Mouse (Mus musculus) cerebellum, adult 9-10 months (tissue): ENCODE data around the gene Ercc2.

ENCODE experiments used
- DNase-seq: peaks from one replicate; pipeline ENCODE4 v3.0.0; 2022

Gene Ercc2

DNA sequence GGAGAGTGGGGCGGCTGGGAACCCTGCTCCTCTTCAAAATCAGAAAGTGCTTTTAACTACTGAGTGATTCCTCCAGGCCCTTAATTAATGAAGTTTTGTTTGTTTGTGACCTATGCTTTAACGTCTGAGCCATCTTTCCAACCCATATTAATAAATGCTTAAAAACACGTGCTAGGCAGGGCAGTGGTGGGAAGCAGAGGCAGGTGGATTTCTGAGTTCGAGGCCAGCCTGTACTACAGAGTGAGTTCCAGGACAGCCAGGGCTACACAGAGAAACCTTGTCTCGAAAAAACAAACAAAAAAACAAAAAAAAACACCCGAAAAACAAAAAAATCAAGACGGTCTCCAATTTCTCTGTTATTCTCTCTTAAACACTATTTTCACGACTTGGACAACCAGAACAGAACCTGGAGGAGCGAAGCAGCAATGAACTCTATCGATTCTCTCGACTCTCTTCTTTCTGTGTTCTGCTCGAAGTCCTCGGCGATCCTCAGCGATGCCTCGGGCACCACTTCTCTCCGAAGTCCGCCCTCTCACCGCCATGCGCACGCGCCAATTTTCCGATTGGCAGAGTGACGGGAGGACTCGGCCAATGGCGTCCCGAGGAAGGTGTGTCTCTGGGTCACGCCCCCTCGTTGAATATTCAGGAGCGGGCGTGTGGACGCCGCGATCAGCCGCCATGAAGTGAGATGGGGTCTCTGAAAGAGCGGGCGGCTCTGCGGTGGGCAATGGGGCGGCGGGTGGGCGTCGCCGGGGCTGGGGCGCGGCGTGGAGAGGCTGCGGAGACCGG lies at the start of gene Ercc2:
Ercc2 (plus strand) TSS at position 634 of the 789 bp plus-strand sequence.
- peak; percentile 98 for DNase-seq

DNA sequence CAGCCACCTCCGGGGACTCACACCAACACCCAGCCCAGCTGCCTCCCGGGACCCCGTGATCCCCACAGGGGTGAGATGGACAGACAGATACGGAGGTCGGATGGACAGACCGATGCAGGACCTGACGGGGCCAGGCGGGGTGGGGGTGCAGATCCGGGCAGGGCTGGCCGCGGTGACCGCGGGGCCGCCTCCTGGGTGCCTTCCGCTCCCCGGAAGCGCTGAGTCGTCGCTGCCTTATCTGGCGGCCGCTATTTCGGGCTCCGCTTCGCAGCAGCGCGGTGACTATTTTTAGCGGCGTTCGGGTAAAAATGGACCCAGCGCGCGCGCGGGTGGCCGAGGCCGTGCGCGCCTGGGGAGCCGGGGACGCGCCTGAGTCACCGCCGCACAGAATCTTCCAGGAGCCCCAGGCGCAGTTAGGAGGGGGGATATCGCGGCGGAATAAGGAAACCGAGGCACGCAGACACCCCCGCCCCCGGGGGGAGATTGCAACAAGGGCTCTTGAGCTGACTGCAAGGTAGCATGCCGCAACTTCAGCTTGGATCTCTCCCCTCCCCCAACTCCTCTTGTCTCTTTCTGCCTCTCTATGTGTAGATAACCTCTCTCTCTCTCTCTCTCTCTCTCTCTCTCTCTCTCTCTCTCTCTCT lies 49.0 kb upstream of the Ercc2 start:
- peak; percentile 77 for DNase-seq

GRCm38 (mm10) chr7:19335583-19335982 lies 46.2 kb upstream of the Ercc2 start:
- DNase-seq, result no peak

GRCm38 (mm10) chr7:19337122-19337521 lies 44.7 kb upstream of the Ercc2 start:
- no peak for DNase-seq

- DNase-seq, result no peak
Measured at GRCm38 (mm10) chr7:19338060-19338459, 43.8 kb upstream of the Ercc2 start.

DNA sequence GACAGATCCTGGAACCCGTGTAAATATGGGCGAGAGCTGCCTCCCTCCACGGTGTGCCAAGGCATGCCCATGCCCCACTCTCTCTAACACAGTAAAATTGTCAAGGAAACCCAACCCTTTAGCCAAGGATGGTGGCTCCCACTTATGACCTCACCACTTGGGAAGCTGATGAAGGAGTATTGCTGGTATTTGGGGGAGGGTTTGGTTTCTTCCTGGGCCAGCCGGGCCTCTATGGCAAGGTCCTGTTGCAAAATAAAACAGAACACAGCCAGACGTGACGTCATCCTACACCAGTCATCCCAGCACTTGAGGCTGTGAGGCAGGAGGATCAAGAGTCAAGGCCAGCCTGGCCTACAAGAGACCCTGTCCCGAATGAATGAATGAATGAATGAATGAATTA lies 43.2 kb upstream of the Ercc2 start:
- no peak for DNase-seq

DNA sequence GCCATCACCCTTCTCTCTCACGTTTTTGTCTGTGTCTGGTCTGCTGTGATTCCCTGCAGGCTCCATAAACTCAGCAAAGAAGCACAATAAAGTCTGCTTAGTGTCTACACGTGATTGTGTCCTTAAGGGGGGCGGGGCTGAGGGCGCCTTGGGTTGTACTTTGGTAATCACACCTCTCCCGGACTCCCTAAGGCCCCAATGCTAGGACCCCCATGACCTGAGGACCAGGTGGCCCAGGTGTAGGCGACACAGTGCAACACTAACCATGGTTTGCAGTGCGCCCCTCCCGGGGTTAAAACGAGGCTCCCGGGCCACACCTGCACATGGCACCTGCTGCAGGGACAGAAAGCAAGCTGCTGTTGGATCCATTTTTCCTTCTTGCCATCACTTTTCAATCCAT lies 40.6 kb upstream of the Ercc2 start:
- no peak for DNase-seq

- DNase-seq, result peak; percentile 64
Measured at GRCm38 (mm10) chr7:19341761-19342409, 39.9 kb upstream of the Ercc2 start.

GRCm38 (mm10) chr7:19342481-19343027 lies 39.3 kb upstream of the Ercc2 start:
- peak; percentile 95 for DNase-seq

DNA sequence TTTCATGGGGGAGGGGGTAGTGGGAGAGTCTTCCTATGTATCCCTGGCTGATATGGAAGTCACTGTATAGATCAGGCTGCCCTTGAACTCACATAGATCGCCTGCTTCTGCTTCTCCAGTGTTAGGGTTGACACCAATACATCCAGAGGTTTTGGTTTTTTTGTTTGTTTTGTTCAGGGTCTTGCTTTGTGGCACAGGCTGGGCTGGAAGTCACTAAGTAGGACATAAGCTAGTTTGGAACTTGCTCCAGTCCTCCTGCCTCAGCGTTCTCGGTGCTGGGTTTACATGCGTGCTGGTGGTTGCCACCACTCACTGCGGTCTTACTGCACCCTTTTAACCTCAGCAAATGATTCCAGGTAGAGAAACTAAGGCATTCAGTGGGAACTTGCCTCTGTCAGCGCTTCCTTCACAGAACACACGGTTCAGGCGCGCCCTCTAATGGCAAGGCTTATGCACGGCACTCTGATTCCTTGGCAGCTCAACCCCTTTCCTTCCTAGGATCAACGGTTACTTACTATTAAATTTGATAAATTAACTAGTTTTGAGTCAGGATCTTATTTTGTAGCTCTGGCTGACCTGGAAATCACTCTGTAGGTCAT lies 38.5 kb upstream of the Ercc2 start:
- peak; percentile 82 for DNase-seq

- peak; percentile 64 for DNase-seq
Measured at GRCm38 (mm10) chr7:19344237-19344847, 37.5 kb upstream of the Ercc2 start, which contains the start of gene Ercc1. Gene Ercc1, plus strand, starts transcription at chr7:19344778.

DNA sequence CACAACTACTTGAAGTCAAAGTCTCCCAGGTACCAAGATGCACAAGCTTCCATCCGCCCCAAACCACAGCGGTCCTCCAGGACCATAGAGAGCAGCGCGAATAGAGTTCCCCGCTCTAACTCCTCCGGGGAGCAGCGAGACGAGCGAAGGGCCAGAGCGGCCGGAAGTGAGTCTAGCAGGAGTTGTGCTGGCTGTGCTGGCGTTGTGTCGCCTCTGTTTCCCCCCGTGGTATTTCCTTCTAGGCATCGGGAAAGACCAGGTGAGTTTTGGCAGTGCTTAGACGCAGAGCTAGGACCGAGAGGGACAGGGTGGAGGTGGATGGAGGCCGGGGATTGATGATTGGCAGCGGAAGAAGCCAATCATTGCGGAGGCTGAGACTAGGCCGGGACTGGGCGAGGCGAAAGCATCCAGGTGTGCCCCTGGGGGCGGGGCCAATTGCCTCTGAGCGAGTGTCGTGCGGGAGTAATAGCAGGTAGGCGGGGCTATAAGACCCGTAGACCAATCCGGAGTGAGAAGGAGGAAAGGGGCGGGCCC lies 36.8 kb upstream of the Ercc2 start:
- peak; percentile 98 for DNase-seq

DNA sequence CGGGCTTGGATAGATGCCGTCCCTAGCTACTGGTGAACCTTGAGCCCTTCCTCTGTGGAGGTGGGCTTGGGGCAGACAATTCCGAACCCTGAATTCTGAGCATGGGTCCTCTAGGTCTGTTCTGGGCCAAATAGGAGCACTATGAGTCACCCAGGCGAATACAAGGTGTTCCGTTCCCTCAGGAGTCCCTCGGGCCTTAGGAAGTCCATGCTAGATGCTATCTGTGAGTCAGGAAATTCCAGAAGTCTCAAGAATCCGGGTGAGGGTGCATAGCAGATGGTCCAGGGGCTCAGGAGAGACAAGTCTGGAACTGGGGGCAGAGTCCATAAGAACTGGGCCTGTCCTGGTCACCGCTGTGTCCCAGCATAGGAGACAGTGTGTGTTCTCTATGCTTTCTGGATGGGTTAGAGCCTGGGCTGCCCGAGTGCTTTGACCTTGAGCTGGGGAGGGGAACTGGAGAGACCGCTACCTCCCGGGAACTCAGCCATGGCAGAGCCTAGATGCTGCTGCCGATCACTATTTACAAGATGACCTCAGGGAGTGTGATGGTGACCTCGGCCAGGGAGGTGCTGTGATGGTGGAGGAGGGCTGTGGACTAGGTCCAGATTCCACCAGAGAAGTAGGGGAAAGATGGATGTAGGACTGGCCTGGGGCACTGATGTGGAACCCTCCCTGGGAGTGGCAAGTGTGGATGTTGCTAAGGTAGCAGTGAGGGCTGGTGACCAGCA lies 32.5 kb upstream of the Ercc2 start:
- DNase-seq, result no peak

DNA sequence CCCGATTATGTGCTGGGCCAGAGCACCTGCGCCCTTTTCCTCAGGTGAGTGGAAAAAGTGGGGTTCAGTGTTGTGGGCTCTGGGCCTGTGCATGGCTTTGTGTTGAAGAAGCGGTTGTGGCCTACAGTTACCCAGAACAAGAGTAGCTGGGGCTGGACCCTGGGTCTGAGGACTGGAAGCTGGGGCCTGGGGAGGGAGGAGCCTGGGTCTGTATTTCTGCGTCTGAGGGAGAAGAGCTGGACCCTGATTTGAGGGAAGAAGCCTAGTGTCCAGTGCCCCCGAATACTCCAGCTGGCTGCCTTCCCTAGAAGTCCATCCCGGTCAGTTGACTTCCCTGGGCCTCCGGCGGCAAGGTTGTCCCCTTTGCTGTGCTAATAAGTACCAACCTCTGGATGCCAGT lies 31.6 kb upstream of the Ercc2 start:
- no peak for DNase-seq

- no peak for DNase-seq
Measured at GRCm38 (mm10) chr7:19354991-19355390, 26.8 kb upstream of the Ercc2 start.

DNA sequence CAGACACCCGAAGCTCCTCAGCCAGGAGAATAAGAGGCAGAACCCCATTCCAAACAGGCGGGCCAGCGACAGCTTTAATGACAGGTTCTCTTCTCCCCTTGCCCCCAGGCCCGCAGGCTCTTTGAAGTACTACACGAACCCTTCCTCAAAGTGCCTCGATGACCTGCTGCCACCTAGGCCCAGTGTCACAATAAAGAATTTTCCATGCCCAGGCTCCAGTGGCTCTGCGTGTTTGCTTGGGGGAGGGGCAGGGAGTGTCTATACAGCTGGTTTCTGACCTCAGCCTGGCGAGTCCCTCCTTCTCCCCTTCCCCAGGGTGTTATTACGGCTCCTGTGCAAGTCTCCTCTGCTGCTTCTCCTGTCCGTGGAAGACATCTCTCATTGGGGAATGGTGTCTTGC lies 25.5 kb upstream of the Ercc2 start:
- no peak for DNase-seq

DNA sequence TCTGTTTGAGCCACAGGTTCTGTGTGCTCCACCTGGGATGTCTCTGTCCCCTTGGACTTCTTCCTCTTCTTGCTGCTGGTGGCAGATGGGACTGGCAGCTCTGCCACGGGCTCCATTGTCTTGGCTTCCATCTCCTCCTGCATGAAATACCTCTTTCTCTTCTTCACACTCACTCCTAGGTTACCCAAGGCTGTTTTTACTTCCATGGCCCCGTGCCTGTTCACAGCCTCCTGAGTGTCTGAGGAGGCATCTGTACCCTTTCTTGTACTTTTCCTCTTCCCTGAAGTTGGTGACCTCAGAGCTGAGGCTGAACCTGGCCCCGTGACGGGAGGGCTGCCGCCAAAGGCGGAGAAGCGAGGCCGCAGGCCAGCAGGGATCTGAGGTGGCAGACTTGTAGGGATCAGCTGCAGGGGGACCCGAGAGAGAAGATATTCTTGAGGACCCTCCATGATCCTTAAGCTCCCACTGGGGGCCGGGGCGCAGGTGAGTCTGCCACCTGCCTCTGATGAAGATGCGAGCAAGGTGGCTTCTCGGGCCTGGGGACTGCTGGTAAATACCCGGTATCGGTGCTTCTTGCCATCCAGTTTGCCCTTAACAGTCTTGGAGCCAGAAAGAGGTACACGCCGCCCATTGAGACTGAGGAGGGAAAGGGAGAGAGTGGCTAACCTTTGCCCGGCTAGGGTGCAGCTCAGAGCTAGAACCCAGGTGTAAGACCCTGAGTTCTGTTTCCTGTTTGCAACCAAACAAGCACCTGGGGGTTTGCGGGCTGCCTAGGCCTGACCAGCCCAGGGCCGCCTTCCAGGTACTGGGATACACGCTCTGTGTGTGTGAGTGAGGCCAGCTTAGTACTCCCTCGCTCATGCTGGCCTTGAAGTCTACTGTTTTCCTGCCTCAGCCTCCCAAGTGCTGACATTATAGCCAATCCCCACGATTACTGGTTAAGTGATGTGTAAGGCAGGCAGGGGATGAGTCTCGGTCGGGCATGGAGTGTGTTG lies 24.1 kb upstream of the Ercc2 start:
- no peak for DNase-seq

- no peak for DNase-seq
Measured at GRCm38 (mm10) chr7:19358634-19359033, 23.2 kb upstream of the Ercc2 start.

DNA sequence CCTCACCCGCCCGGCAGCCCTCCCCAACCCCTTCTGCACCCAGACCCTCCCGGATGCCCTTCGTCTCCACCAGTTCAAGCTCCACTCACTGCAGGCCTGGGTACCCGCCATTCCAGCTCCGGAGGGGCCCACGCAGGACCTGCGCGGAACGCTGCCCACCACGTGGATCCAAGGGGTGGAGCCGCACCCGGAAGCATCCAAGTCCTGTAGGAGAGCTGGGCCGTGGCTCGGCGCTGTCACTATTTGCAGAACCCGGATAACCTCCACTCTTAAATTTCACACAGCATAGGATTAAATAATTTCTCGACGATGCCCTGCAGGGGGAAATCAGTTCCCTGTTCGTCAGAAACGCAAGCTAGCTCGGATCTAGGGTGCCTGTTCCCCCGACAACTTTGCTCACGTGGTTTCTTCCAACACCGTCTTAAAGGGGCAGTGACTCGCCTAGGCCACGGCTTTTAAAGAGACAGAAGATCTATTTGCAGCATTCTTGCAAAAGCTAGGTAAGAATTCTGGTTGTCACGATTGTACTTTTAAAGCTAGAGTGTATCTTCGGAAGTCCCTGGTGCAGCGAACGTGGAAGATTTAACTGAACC lies 22.4 kb upstream of the Ercc2 start, which contains the start of the genes Cd3eap and Ppp1r13l:
Cd3eap (minus strand) TSS at position 185 of the 593 bp plus-strand sequence.
Ppp1r13l (plus strand) TSS at position 451 of the 593 bp plus-strand sequence.
- peak; percentile 90 for DNase-seq
